Mouse (Mus musculus) ES-Bruce4 (cell line): Measurements from ENCODE around the gene Atp23.

Source experiments
- EP300 ChIP-seq: IDR thresholded peaks from 2 replicates; pipeline ENCODE4 v1.6.1; 2011; ENCODE audit warnings: low read depth, low read length; ENCODE audit not compliant: insufficient read depth
- POLR2A ChIP-seq: IDR thresholded peaks from one replicate; pipeline ENCODE4 v1.8.1; 2011; ENCODE audit warnings: low read length; ENCODE audit not compliant: insufficient read depth

DNA sequence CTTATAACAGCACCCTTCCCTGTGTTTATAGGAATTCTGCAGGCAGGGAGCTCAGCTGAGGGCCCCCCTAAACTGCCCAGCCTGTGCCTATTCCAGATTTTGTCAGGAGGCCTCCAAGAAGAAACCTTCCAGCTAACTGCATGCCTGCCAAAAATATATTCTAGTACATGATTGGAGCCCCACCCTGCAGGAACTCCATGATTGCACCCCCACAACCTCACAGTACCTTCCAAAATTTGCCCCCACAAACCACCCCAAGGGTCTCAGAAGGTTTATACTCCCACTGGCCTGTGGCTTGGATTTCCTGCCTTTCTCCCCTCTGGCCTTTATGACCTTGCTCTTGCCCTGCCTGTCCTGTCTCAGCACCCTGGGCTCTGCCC is 30.6 kb upstream of the Atp23 start:
- TF ChIP-seq EP300 = no peak
- TF ChIP-seq POLR2A = no peak
